Mouse (Mus musculus): Measurements from ENCODE around the gene Clec10a. TPM values are rescaled to one million over a fixed set of nuclear protein-coding genes. Genes with fewer than 3 reads are reported as not detected.
"Not testable (repeated sequence)": the region's sequence is repeated elsewhere in the genome, so short reads cannot be mapped to it uniquely, and the experiment has no call there.

Gene Clec10a
- 0.18 and 1.1 TPM in 2 replicates for polyA plus RNA-seq (2014; fragmentation: Nextera tagmentation; extraction: Ambion mirVana)

GRCm38 (mm10) chr11:70155897-70156296 is at the start of gene Clec10a:
Gene Clec10a (plus strand): TSS chr11:70156197.
- H3K4me3 ChIP-seq (ENCODE audit: low read depth, low read length); H3K36me3 ChIP-seq (ENCODE audit: insufficient read depth); H3K9me3 ChIP-seq (ENCODE audit: low read depth, low read length); ATAC-seq (ENCODE audit: insufficient read depth); H3K27ac ChIP-seq (ENCODE audit: low read depth); DNase-seq; H3K9ac ChIP-seq; H3K4me2 ChIP-seq; H3K27me3 ChIP-seq (ENCODE audit: insufficient read depth, low read length); H3K4me1 ChIP-seq (ENCODE audit: insufficient read depth): not testable (repeated sequence)
- WGBS: no CpG with 5 or more reads among the region's 5 CpGs

DNA sequence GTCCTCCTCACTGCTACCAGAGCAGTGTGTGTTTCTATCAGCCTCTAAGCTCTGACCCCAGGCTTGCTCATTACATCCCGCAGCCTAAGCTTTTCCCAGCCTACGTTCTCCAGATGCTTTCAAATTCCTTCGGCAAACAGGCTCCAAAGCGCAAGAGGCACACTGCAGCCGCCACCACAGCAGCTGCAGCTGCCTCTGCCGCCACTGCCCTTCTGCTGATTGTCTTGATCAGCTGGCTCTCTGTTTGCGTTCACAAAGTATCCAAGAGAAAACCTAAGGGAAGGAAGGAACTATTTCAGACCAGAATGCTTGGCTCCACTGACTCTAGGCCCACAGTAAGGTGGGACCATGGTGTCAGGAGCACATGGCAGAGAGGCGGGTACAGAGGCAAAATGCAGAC is 48.9 kb upstream of the Clec10a start:
- no peak overlapping the region for H3K27ac ChIP-seq (ENCODE audit: low read depth)
- DNase-seq: peak; percentile 17
- H3K9ac ChIP-seq: no peak overlapping the region
- H3K27me3 ChIP-seq (ENCODE audit: insufficient read depth, low read length): no peaks in the 10 kb centered on the region
- WGBS: 42% methylated on average over 8 of the region's 8 CpGs
- no peaks in the 10 kb centered on the region for H3K4me1 ChIP-seq (ENCODE audit: insufficient read depth)
- no peak overlapping the region for H3K4me3 ChIP-seq (ENCODE audit: low read depth, low read length)
- H3K9me3 ChIP-seq (ENCODE audit: low read depth, low read length): no peaks in the 10 kb centered on the region
- no peak for ATAC-seq (ENCODE audit: insufficient read depth)
- H3K4me2 ChIP-seq: no peak overlapping the region
- TF ChIP-seq CTCF (IDR thresholded peaks at IDR 0.05; ENCODE audit: low read depth): no peak
- no peaks in the 10 kb centered on the region for H3K36me3 ChIP-seq (ENCODE audit: insufficient read depth)

- DNase-seq: peak; percentile 62
- H3K4me3 ChIP-seq (ENCODE audit: low read depth, low read length): no peak overlapping the region
- H3K9ac ChIP-seq: no peak overlapping the region
- WGBS: 72% methylated on average over 3 of the region's 3 CpGs
- no peaks in the 10 kb centered on the region for H3K27me3 ChIP-seq (ENCODE audit: insufficient read depth, low read length)
- ATAC-seq (ENCODE audit: insufficient read depth): no peak
- H3K36me3 ChIP-seq (ENCODE audit: insufficient read depth): no peaks in the 10 kb centered on the region
- no peaks in the 10 kb centered on the region for H3K4me1 ChIP-seq (ENCODE audit: insufficient read depth)
- H3K9me3 ChIP-seq (ENCODE audit: low read depth, low read length): no peaks in the 10 kb centered on the region
- no peak overlapping the region for H3K27ac ChIP-seq (ENCODE audit: low read depth)
- H3K4me2 ChIP-seq: no peak overlapping the region
- TF ChIP-seq CTCF (IDR thresholded peaks at IDR 0.05; ENCODE audit: low read depth): peak; percentile 74
Observed at GRCm38 (mm10) chr11:70110146-70110545, 45.9 kb upstream of the Clec10a start.

DNA sequence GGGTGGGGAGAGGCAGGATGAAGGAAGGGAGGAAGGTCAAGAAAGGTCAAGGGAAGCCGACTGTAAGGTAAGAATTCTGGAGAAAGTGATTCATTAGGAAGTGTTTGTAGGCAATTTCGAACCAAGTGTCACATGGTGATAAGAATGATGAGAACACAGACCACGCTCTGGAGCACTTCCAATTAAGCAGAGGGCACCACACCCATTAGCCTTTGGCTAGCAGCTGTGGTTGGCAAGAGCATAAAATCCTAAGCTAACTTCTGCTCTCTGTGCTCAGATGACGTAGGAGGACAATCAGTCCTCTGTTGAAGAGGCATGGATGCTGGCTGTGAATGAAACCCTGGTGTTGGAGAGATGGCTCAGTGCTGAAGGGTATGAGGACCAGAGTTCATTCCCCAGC is 41.4 kb upstream of the Clec10a start:
- Histone ChIP-seq H3K4me1 (ENCODE audit: insufficient read depth) (no peaks in the 10 kb centered on the region), H3K27ac (ENCODE audit: low read depth) (no peak overlapping the region), H3K27me3 (ENCODE audit: insufficient read depth, low read length) (no peaks in the 10 kb centered on the region), H3K36me3 (ENCODE audit: insufficient read depth) (no peaks in the 10 kb centered on the region), H3K9ac (no peak overlapping the region), H3K4me2 (no peak overlapping the region), H3K9me3 (ENCODE audit: low read depth, low read length) (no peaks in the 10 kb centered on the region), H3K4me3 (ENCODE audit: low read depth, low read length) (no peak overlapping the region)
- no peak for TF ChIP-seq CTCF (IDR thresholded peaks at IDR 0.05; ENCODE audit: low read depth)
- ATAC-seq (ENCODE audit: insufficient read depth): no peak
- WGBS: 40% methylated on average over 4 of the region's 4 CpGs
- DNase-seq: no peak

DNA sequence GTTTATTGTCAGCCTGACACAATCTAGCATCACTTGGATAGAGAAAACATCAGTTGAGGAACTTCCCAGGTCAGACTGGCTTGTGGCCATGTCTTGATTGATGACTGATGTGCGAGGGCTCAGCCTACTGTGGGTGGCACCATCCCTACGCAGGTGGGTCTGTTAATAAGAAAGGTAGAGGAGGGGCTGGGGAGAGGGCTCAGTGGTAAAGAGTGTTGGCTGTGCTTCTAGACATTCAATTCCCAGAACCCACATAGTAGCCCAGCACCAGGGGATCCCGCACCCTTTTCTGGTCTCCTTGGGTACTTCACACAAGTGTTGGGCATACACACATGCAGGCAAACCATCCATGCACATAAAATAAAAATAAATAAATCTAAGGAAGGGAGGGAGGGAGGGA is 40.1 kb upstream of the Clec10a start:
- H3K9me3 ChIP-seq (ENCODE audit: low read depth, low read length): no peaks in the 10 kb centered on the region
- ATAC-seq (ENCODE audit: insufficient read depth) (no peak), DNase-seq (no peak)
- no peak overlapping the region for H3K4me2 ChIP-seq
- WGBS: 81% methylated on average over 3 of the region's 3 CpGs
- no peaks in the 10 kb centered on the region for H3K27me3 ChIP-seq (ENCODE audit: insufficient read depth, low read length)
- H3K9ac ChIP-seq: no peak overlapping the region
- TF ChIP-seq CTCF (IDR thresholded peaks at IDR 0.05; ENCODE audit: low read depth): no peak
- H3K27ac ChIP-seq (ENCODE audit: low read depth): no peak overlapping the region
- no peaks in the 10 kb centered on the region for H3K4me1 ChIP-seq (ENCODE audit: insufficient read depth)
- H3K36me3 ChIP-seq (ENCODE audit: insufficient read depth): no peaks in the 10 kb centered on the region
- no peak overlapping the region for H3K4me3 ChIP-seq (ENCODE audit: low read depth, low read length)

- ATAC-seq (ENCODE audit: insufficient read depth) (peak; percentile 94), DNase-seq (peak; percentile 97)
- Histone ChIP-seq H3K4me1 (ENCODE audit: insufficient read depth) (peaks cover 4% of the 10 kb centered on the region), H3K4me2 (peak within 1 kb of the TSS; percentile 27; the same call in 1 of the 2 replicates), H3K9me3 (ENCODE audit: low read depth, low read length) (no peaks in the 10 kb centered on the region), H3K27me3 (ENCODE audit: insufficient read depth, low read length) (no peaks in the 10 kb centered on the region), H3K36me3 (ENCODE audit: insufficient read depth) (no peaks in the 10 kb centered on the region), H3K9ac (no peak within 1 kb of the TSS), H3K4me3 (ENCODE audit: low read depth, low read length) (no peak within 1 kb of the TSS), H3K27ac (ENCODE audit: low read depth) (peak within 1 kb of the TSS; percentile 58)
- no peak for TF ChIP-seq CTCF (IDR thresholded peaks at IDR 0.05; ENCODE audit: low read depth)
- 28% methylated on average over 9 of the region's 9 CpGs for WGBS
Observed at GRCm38 (mm10) chr11:70129926-70130379, 26.0 kb upstream of the Clec10a start, which contains the start of gene Mgl2. Gene Mgl2 (plus strand): TSS chr11:70130329.

DNA sequence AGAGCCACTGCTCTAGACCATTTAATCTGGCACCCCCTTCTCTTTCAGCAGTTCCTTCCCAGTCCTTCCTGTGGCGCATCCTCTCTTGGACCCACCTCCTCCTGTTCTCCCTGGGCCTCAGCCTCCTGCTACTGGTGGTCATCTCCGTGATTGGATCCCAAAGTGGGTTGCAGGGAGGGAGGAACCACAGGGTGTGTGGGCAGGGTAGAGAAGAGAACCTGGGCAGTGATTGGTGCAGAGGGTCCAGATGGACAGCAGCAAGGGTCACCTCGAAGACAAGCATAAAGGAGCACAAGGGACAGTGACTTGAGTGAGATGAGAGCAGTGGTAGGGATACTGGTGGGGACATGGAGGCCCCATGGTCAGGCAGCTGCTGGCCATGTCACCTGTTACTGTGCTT is 21.0 kb upstream of the Clec10a start:
- not testable (repeated sequence) for H3K9ac ChIP-seq; H3K4me1 ChIP-seq (ENCODE audit: insufficient read depth); H3K9me3 ChIP-seq (ENCODE audit: low read depth, low read length); H3K4me3 ChIP-seq (ENCODE audit: low read depth, low read length); H3K27ac ChIP-seq (ENCODE audit: low read depth); H3K4me2 ChIP-seq; ATAC-seq (ENCODE audit: insufficient read depth); H3K27me3 ChIP-seq (ENCODE audit: insufficient read depth, low read length); DNase-seq; H3K36me3 ChIP-seq (ENCODE audit: insufficient read depth)
- WGBS: 70% methylated on average over 3 of the region's 3 CpGs

- H3K36me3 ChIP-seq (ENCODE audit: insufficient read depth); H3K9ac ChIP-seq; H3K4me1 ChIP-seq (ENCODE audit: insufficient read depth); H3K27me3 ChIP-seq (ENCODE audit: insufficient read depth, low read length); H3K4me2 ChIP-seq; H3K4me3 ChIP-seq (ENCODE audit: low read depth, low read length); H3K27ac ChIP-seq (ENCODE audit: low read depth); H3K9me3 ChIP-seq (ENCODE audit: low read depth, low read length): not testable (repeated sequence)
- DNase-seq: peak; percentile 12
- WGBS: 64% methylated on average over 8 of the region's 8 CpGs
- 0 out of 2 replicates have a peak, but pooled peaks have one; percentile 54 for ATAC-seq (ENCODE audit: insufficient read depth)
Observed at GRCm38 (mm10) chr11:70135925-70136324, 20.1 kb upstream of the Clec10a start.
